Mouse (Mus musculus): ENCODE measurements around the gene Lrch2. TPM values are rescaled to one million over a fixed set of nuclear protein-coding genes. Genes with fewer than 3 reads are reported as not detected.

Lrch2 gene
- polyA plus RNA-seq, 1 experiment, result not detected

DNA sequence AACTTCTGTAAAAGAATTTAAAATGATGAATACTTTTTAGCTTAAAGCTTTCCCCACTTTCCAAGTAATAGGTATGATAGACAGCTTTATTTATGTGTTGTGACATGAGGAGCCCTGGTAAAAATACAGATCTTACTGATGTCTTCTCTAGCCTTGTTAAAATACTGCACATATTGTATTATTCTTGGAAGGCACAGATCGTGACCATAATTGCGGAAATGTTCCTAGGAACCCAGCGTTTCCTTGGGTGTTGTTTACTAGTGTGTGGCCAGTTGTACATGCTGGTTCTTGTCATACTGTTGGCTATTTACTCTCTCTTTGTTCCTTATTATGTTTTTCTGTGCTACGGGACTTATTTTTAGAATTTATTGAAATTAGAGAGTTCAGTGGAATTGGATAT is 110.5 kb downstream of the Lrch2 start:
- no peaks in the 10 kb centered on the region for H3K36me3 ChIP-seq (ENCODE audit: control insufficient read depth)
- no peak overlapping the region for H3K4me3 ChIP-seq (replicated peaks)
- TF ChIP-seq TAL1 (IDR thresholded peaks at IDR 0.05; ENCODE audit: low read length) (no peak), GATA1 (IDR thresholded peaks at IDR 0.05; ENCODE audit: low read length) (no peak)
- H3K4me1 ChIP-seq (ENCODE audit: control insufficient read depth), result no peaks in the 10 kb centered on the region
- H3K9me3 ChIP-seq (ENCODE audit: control insufficient read depth, low read length), result no peaks in the 10 kb centered on the region
- H3K27me3 ChIP-seq (ENCODE audit: control insufficient read depth), result no peaks in the 10 kb centered on the region

DNA sequence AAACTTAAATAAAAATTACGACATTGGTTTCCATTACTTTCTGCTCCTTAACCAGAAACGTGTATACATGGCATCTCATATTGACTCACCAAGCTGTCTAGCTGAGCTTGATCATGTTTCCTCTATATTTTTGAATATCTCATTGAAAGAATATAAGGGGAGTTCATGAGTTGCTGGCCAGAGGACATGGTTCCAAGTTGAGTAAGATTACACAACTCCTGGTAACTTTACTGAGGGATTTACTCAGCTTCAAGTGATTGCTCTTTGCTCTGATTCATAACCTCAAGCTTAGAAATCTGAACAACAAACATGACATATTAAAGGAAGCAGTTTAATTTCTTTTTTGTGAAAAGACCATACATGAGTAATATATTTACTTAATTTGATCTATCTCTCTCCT is 118.5 kb downstream of the Lrch2 start:
- H3K27me3 ChIP-seq (ENCODE audit: control insufficient read depth), result no peaks in the 10 kb centered on the region
- H3K36me3 ChIP-seq (ENCODE audit: control insufficient read depth), result no peaks in the 10 kb centered on the region
- H3K9me3 ChIP-seq (ENCODE audit: control insufficient read depth, low read length), result no peaks in the 10 kb centered on the region
- no peak overlapping the region for H3K4me3 ChIP-seq (replicated peaks)
- no peaks in the 10 kb centered on the region for H3K4me1 ChIP-seq (ENCODE audit: control insufficient read depth)
- TF ChIP-seq TAL1 (IDR thresholded peaks at IDR 0.05; ENCODE audit: low read length) (no peak), GATA1 (IDR thresholded peaks at IDR 0.05; ENCODE audit: low read length) (no peak)

DNA sequence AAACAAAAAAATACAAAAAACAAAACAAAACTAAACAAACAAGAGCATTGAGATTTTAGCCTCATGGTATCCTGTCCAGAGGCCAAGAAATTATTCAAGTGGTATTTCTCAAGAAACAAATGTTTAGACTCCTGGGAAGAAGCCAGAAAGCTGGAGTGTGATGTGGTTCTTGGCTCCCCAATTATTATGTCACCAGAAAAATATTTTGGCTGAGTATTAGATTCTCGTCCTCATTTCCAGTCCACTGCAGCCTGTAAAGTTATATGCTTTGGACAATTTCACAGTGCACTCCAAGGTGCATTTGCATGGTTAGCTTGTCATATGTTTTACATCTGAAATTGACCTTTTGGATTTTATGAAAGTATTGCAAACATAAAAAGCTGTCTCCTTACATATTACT is 124.1 kb downstream of the Lrch2 start:
- H3K9me3 ChIP-seq (ENCODE audit: control insufficient read depth, low read length), result no peaks in the 10 kb centered on the region
- H3K36me3 ChIP-seq (ENCODE audit: control insufficient read depth), result no peaks in the 10 kb centered on the region
- no peaks in the 10 kb centered on the region for H3K4me1 ChIP-seq (ENCODE audit: control insufficient read depth)
- no peak for TF ChIP-seq TAL1 (IDR thresholded peaks at IDR 0.05; ENCODE audit: low read length)
- no peak for TF ChIP-seq GATA1 (IDR thresholded peaks at IDR 0.05; ENCODE audit: low read length)
- no peak overlapping the region for H3K4me3 ChIP-seq (replicated peaks)
- H3K27me3 ChIP-seq (ENCODE audit: control insufficient read depth), result no peaks in the 10 kb centered on the region

DNA sequence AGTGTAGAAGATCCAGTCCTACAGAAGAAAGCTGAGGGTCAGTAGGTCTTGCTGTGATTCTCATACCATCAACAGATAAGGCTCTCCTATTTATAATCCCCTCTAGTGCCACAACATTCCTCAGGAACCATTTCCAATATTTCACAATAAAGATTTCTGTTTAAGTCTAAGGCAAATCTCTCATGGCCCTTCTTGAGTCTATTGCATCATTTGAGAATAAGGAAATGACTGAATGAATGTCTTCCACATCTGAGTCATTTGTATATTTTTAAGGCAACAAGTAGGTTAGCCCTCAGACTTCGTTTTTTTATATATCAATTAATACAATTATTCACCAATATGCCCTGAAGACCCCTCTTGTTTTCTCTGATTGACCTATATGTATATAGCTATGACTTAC is 124.8 kb downstream of the Lrch2 start, which contains the start of gene Il13ra2:
Gene Il13ra2 (minus strand): TSS at position 64 of the 400 bp plus-strand sequence.
- H3K4me3 ChIP-seq (replicated peaks), result no peak within 1 kb of the TSS
- no peaks in the 10 kb centered on the region for H3K27me3 ChIP-seq (ENCODE audit: control insufficient read depth)
- H3K9me3 ChIP-seq (ENCODE audit: control insufficient read depth, low read length), result no peaks in the 10 kb centered on the region
- TF ChIP-seq GATA1 (IDR thresholded peaks at IDR 0.05; ENCODE audit: low read length) (no peak), TAL1 (IDR thresholded peaks at IDR 0.05; ENCODE audit: low read length) (no peak)
- no peaks in the 10 kb centered on the region for H3K4me1 ChIP-seq (ENCODE audit: control insufficient read depth)
- H3K36me3 ChIP-seq (ENCODE audit: control insufficient read depth), result no peaks in the 10 kb centered on the region

Other genes with a start within 250 kb of the Lrch2 start
- not detected in 2 replicates for gene Il13ra2, start 124.9 kb downstream of the Lrch2 start, polyA plus RNA-seq (2012)
- gene Vmn1r239-ps, start 100.4 kb downstream of the Lrch2 start, polyA plus RNA-seq (2012), result not detected in 2 replicates
- not detected in 2 replicates for gene Gm15128, start 211.9 kb upstream of the Lrch2 start, polyA plus RNA-seq (2012)